Mouse (Mus musculus): ENCODE measurements at regions not wholly inside any gene's neighbourhood (a gene's known extent, or its start where the extent isn't known, plus 50 kb on each side); places are given as distances from the start of the nearest gene placed in this dataset.

DNA sequence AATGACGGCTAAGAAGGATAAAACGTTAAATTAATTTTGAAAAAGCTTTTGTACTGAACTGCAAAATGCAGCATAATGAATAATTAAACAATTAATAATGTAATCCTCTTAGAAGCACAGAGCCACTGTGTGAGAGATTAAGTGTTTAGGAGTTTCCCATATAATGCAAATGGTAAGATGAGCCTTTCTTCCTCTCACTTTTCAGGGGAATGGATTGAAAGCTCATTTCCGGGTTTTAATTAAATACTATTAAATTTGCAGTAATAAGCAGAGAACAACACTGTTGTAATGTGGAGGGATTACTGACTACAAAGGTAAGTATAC lies 1077.5 kb downstream of the Diaph3 start:
- TF ChIP-seq CTCF (IDR thresholded peaks at IDR 0.05; ENCODE audit: low read depth) (no peak), EP300 (IDR thresholded peaks at IDR 0.05; ENCODE audit: low read depth) (no peak)
